In genomic region chr11:17464875-17465274, GRCm38 (mm10) we compare ENCODE assay signal across 9 mouse cellular contexts.
DNase-seq lines count a peak whose midpoint lies in the region; ATAC-seq lines count a peak whose summit lies in the region.
"Had no signal": no experiment of that assay in that cellular context is flagged by ENCODE, and none has a peak within 500 bp of the region (broad histone marks: within the 10 kb centered on the region; RNA-seq: fewer than 3 reads in every experiment).

No protein-coding gene starts in this region.

- no peak overlapping the region for H3K4me2 ChIP-seq in hindbrain, embryonic 15.5 days
- H3K4me2 ChIP-seq in neural tube, embryonic 13.5 days: no peak overlapping the region

- H3K9me3 ChIP-seq in hindbrain, embryonic 15.5 days: no peaks in the 10 kb centered on the region
- H3K9me3 ChIP-seq in neural tube, embryonic 13.5 days: no peaks in the 10 kb centered on the region

- no peak overlapping the region for H3K4me3 ChIP-seq in hindbrain, embryonic 15.5 days
- H3K4me3 ChIP-seq in neural tube, embryonic 13.5 days: no peak overlapping the region

- H3K4me1 ChIP-seq in hindbrain, embryonic 15.5 days (replicated peaks): peaks cover 9% of the 10 kb centered on the region
- H3K4me1 ChIP-seq in neural tube, embryonic 13.5 days (replicated peaks): peaks cover 12% of the 10 kb centered on the region

- H3K27ac ChIP-seq in hindbrain, embryonic 15.5 days (replicated peaks): no peak overlapping the region
- H3K27ac ChIP-seq in neural tube, embryonic 13.5 days (replicated peaks): no peak overlapping the region
- H3K27ac ChIP-seq: macrophage had no signal

- DNase-seq in cerebellum, postnatal 14 days: peak; percentile 67 to 72
- peak; percentile 11 for DNase-seq in right cerebral cortex, postnatal 14 days
- no peak for DNase-seq in right cerebral cortex, postnatal 25 days
- no peak for DNase-seq in spleen, adult 18-20 months
- DNase-seq in ovary, postnatal 14 days (ENCODE audit: low spot score): no peak

- 34% methylated on average over 2 of the region's 2 CpGs for WGBS in hindbrain, embryonic 15.5 days
- WGBS in neural tube, embryonic 13.5 days: 32% methylated on average over 2 of the region's 2 CpGs

- H3K9ac ChIP-seq in hindbrain, embryonic 15.5 days: no peak overlapping the region
- H3K9ac ChIP-seq in neural tube, embryonic 13.5 days: no peak overlapping the region

- no peak for ATAC-seq in cerebellum, adult (ENCODE audit: insufficient number of reproducible peaks, low FRiP score, low TSS enrichment)
- ATAC-seq in hindbrain, embryonic 15.5 days (ENCODE audit: low FRiP score, low read depth): peak; percentile 86
- peak; percentile 89 for ATAC-seq in neural tube, embryonic 13.5 days (ENCODE audit: low read depth)

- H3K27me3 ChIP-seq in hindbrain, embryonic 15.5 days: no peaks in the 10 kb centered on the region
- H3K27me3 ChIP-seq in neural tube, embryonic 13.5 days: no peaks in the 10 kb centered on the region

- H3K36me3 ChIP-seq in hindbrain, embryonic 15.5 days: no peaks in the 10 kb centered on the region
- no peaks in the 10 kb centered on the region for H3K36me3 ChIP-seq in neural tube, embryonic 13.5 days

Comparison
In these comparisons a context has a peak if more than half of its experiments do, and no peak if none do; other contexts are left out.
1. DNase-seq: peak in cerebellum, postnatal 14 days (2 of 2) and right cerebral cortex, postnatal 14 days (single experiment); none in right cerebral cortex, postnatal 25 days (single experiment), spleen, adult 18-20 months (0 of 2) and ovary, postnatal 14 days (single experiment).